Mouse (Mus musculus): Measurements from ENCODE around the gene Cmc1. TPM values are rescaled to one million over a fixed set of nuclear protein-coding genes. Genes with fewer than 3 reads are reported as not detected.

Gene Cmc1
- 73.7 and 74.2 TPM in 2 replicates for polyA plus RNA-seq (2015; fragmentation: Nextera tagmentation; extraction: Ambion mirVana)

- ATAC-seq (ENCODE audit: low FRiP score, low TSS enrichment) (peak; percentile 99), DNase-seq (ENCODE audit: low spot score) (peak; percentile 99)
- H3K27ac ChIP-seq (replicated peaks), result peak within 1 kb of the TSS; percentile 71; the same call in 1 of the 2 replicates
- H3K36me3 ChIP-seq (ENCODE audit: control insufficient read depth, insufficient read depth, low read length), result no peaks in the 10 kb centered on the region
- H3K4me2 ChIP-seq (replicated peaks; ENCODE audit: low read depth), result peak within 1 kb of the TSS; percentile 64
- no peaks in the 10 kb centered on the region for H3K9me3 ChIP-seq (ENCODE audit: control insufficient read depth, low read length)
- under 1% methylated on average over 46 of the region's 58 CpGs for WGBS
- peak within 1 kb of the TSS; percentile 67 for H3K9ac ChIP-seq (ENCODE audit: low read length)
- H3K4me3 ChIP-seq (ENCODE audit: low read depth, low read length), result peak within 1 kb of the TSS; percentile 67
- H3K27me3 ChIP-seq (ENCODE audit: control insufficient read depth, insufficient read depth, low read length), result no peaks in the 10 kb centered on the region
- TF ChIP-seq CTCF (IDR thresholded peaks at IDR 0.05; ENCODE audit: low read depth) (peak; percentile 53), EP300 (optimal IDR thresholded peaks at IDR 0.05) (no peak)
- H3K4me1 ChIP-seq (replicated peaks; ENCODE audit: control insufficient read depth, insufficient read depth), result no peaks in the 10 kb centered on the region
Measured at GRCm38 (mm10) chr9:118149407-118150402, at the start of gene Cmc1. Gene Cmc1, minus strand, starts transcription at chr9:118150177.

DNA sequence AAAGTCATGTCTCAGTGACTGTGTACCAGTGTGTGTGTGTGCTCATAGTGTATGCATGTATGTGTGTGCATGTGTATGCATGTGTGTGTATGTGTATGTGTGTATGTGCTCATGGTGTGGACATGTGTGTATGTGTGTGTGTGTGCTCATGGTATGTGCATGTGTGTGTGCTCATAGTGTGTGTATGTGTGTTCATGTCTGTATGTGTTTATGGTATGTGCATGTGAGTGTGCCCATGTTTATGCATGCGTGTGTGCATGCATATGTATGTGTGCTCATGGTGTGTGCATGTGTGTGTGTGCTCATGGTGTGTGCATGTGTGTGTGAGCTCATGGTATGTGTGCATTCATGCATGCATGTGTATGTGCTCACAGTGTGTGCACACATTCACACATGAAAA is 48.6 kb upstream of the Cmc1 start:
- no peaks in the 10 kb centered on the region for H3K4me1 ChIP-seq (replicated peaks; ENCODE audit: control insufficient read depth, insufficient read depth)
- H3K36me3 ChIP-seq (ENCODE audit: control insufficient read depth, insufficient read depth, low read length), result no peaks in the 10 kb centered on the region
- H3K9ac ChIP-seq (ENCODE audit: low read length), result no peak overlapping the region
- no peak for ATAC-seq (ENCODE audit: low FRiP score, low TSS enrichment)
- 92% methylated on average over 1 of the region's 1 CpGs for WGBS
- no peak overlapping the region for H3K27ac ChIP-seq (replicated peaks)
- H3K4me2 ChIP-seq (replicated peaks; ENCODE audit: low read depth), result no peak overlapping the region
- H3K4me3 ChIP-seq (ENCODE audit: low read depth, low read length), result no peak overlapping the region
- no peaks in the 10 kb centered on the region for H3K27me3 ChIP-seq (ENCODE audit: control insufficient read depth, insufficient read depth, low read length)
- H3K9me3 ChIP-seq (ENCODE audit: control insufficient read depth, low read length), result no peaks in the 10 kb centered on the region
- no peak for DNase-seq (ENCODE audit: low spot score)
- TF ChIP-seq EP300 (optimal IDR thresholded peaks at IDR 0.05) (no peak), CTCF (IDR thresholded peaks at IDR 0.05; ENCODE audit: low read depth) (no peak)

- no peak for TF ChIP-seq EP300 (optimal IDR thresholded peaks at IDR 0.05)
- no peak for TF ChIP-seq CTCF (IDR thresholded peaks at IDR 0.05; ENCODE audit: low read depth)
- 79% methylated on average over 9 of the region's 9 CpGs for WGBS
- ATAC-seq (ENCODE audit: low FRiP score, low TSS enrichment), result no peak
- Histone ChIP-seq H3K36me3 (ENCODE audit: control insufficient read depth, insufficient read depth, low read length) (no peaks in the 10 kb centered on the region), H3K27ac (replicated peaks) (no peak overlapping the region), H3K4me2 (replicated peaks; ENCODE audit: low read depth) (no peak overlapping the region), H3K9ac (ENCODE audit: low read length) (no peak overlapping the region), H3K4me1 (replicated peaks; ENCODE audit: control insufficient read depth, insufficient read depth) (no peaks in the 10 kb centered on the region), H3K4me3 (ENCODE audit: low read depth, low read length) (no peak overlapping the region), H3K9me3 (ENCODE audit: control insufficient read depth, low read length) (no peaks in the 10 kb centered on the region), H3K27me3 (ENCODE audit: control insufficient read depth, insufficient read depth, low read length) (no peaks in the 10 kb centered on the region)
- DNase-seq (ENCODE audit: low spot score), result no peak
Measured at GRCm38 (mm10) chr9:118196661-118197390, 46.8 kb upstream of the Cmc1 start.

- no peaks in the 10 kb centered on the region for H3K4me1 ChIP-seq (replicated peaks; ENCODE audit: control insufficient read depth, insufficient read depth)
- no peak overlapping the region for H3K4me3 ChIP-seq (ENCODE audit: low read depth, low read length)
- H3K27ac ChIP-seq (replicated peaks), result no peak overlapping the region
- DNase-seq (ENCODE audit: low spot score) (no peak), ATAC-seq (ENCODE audit: low FRiP score, low TSS enrichment) (no peak)
- no peak overlapping the region for H3K4me2 ChIP-seq (replicated peaks; ENCODE audit: low read depth)
- no peaks in the 10 kb centered on the region for H3K9me3 ChIP-seq (ENCODE audit: control insufficient read depth, low read length)
- no peak overlapping the region for H3K9ac ChIP-seq (ENCODE audit: low read length)
- WGBS, result 65% methylated on average over 1 of the region's 1 CpGs
- H3K27me3 ChIP-seq (ENCODE audit: control insufficient read depth, insufficient read depth, low read length), result no peaks in the 10 kb centered on the region
- H3K36me3 ChIP-seq (ENCODE audit: control insufficient read depth, insufficient read depth, low read length), result no peaks in the 10 kb centered on the region
- TF ChIP-seq EP300 (optimal IDR thresholded peaks at IDR 0.05) (no peak), CTCF (IDR thresholded peaks at IDR 0.05; ENCODE audit: low read depth) (no peak)
Measured at GRCm38 (mm10) chr9:118193263-118193662, 43.3 kb upstream of the Cmc1 start.

GRCm38 (mm10) chr9:118191276-118191675 is 41.3 kb upstream of the Cmc1 start:
- Histone ChIP-seq H3K36me3 (ENCODE audit: control insufficient read depth, insufficient read depth, low read length) (no peaks in the 10 kb centered on the region), H3K4me3 (ENCODE audit: low read depth, low read length) (no peak overlapping the region), H3K27ac (replicated peaks) (no peak overlapping the region), H3K9me3 (ENCODE audit: control insufficient read depth, low read length) (no peaks in the 10 kb centered on the region), H3K27me3 (ENCODE audit: control insufficient read depth, insufficient read depth, low read length) (no peaks in the 10 kb centered on the region), H3K4me2 (replicated peaks; ENCODE audit: low read depth) (no peak overlapping the region), H3K9ac (ENCODE audit: low read length) (no peak overlapping the region), H3K4me1 (replicated peaks; ENCODE audit: control insufficient read depth, insufficient read depth) (no peaks in the 10 kb centered on the region)
- WGBS, result 69% methylated on average over 10 of the region's 10 CpGs
- ATAC-seq (ENCODE audit: low FRiP score, low TSS enrichment) (no peak), DNase-seq (ENCODE audit: low spot score) (no peak)
- TF ChIP-seq CTCF (IDR thresholded peaks at IDR 0.05; ENCODE audit: low read depth) (no peak), EP300 (optimal IDR thresholded peaks at IDR 0.05) (no peak)

Data from stomach, postnatal 0 days (tissue).